Mouse (Mus musculus): ENCODE results near the gene Pfn1.

- TF ChIP-seq CTCF (IDR thresholded peaks at IDR 0.05; ENCODE audit: low read depth) (peak; percentile 33), EP300 (optimal IDR thresholded peaks at IDR 0.05) (no peak)
Measured at GRCm38 (mm10) chr11:70697376-70697775, 42.9 kb upstream of the Pfn1 start.
